Mouse (Mus musculus) right cerebral cortex, postnatal 4 days (tissue): ENCODE results near the gene A26c2.

Experiments used
- DNase-seq: peaks from one replicate; pipeline ENCODE4 v3.0.0-alpha.2; 2022

Gene A26c2

GRCm38 (mm10) chr7:62823573-62823972, at the start of gene A26c2:
A26c2 (minus strand) TSS chr7:62823673.
- no peak for DNase-seq

DNA sequence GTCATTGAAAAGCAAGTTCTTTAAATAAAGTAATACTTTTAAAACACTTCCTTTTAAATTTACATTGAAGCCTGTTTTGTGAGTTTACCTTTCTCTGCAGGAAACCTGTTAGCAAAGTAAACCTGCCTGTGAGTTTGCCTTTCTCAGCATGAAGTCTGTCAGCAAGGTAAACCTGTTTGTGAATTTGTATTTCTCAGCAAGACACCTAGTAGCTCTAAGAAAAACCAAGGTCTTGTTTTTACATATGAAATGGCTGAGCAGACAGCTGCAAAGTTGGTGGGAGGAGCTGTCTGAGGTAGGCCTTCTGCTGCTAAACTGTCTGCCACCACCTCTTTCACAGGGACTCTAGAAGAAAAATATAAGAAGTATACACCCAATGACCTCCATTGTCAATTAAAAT, 28.0 kb upstream of the A26c2 start:
- no peak for DNase-seq
